ENCODE assay signal across 22 mouse cellular contexts in genomic region chr8:122357641-122358040, GRCm38 (mm10). TPM values are rescaled to one million over a fixed set of nuclear protein-coding genes. Genes with fewer than 3 reads are reported as not detected.
"Had no signal": no experiment of that assay in that cellular context is flagged by ENCODE, and none has a peak within 500 bp of the region (broad histone marks: within the 10 kb centered on the region; RNA-seq: fewer than 3 reads in every experiment).

No protein-coding gene starts in this region.

- H3K27me3 ChIP-seq: stomach, embryonic 15.5 days had no signal

- ATAC-seq: midbrain, embryonic 16.5 days had no signal

- H3K27ac ChIP-seq: midbrain, embryonic 10.5 days; midbrain, embryonic 12.5 days; neural tube, embryonic 13.5 days; neural tube, embryonic 15.5 days; stomach, embryonic 15.5 days; stomach, postnatal 0 days had no signal

- DNase-seq: lung, adult 18-20 months; lung, embryonic 14.5 days; lung, postnatal 10 days; lung, postnatal 4 days; midbrain, embryonic 14.5 days; right cerebral cortex, postnatal 14 days; thymus, adult 2 months; thymus, postnatal 25 days; thymus, postnatal 4 days had no signal

- H3K9ac ChIP-seq: lung, embryonic 14.5 days; midbrain, embryonic 12.5 days; neural tube, embryonic 13.5 days; neural tube, embryonic 15.5 days; stomach, embryonic 15.5 days had no signal

- H3K4me3 ChIP-seq: midbrain, embryonic 10.5 days; midbrain, embryonic 12.5 days; myocyte; neural tube, embryonic 13.5 days; neural tube, embryonic 15.5 days; stomach, embryonic 15.5 days had no signal

- H3K36me3 ChIP-seq: midbrain, embryonic 10.5 days; midbrain, embryonic 12.5 days; neural tube, embryonic 13.5 days; neural tube, embryonic 15.5 days; stomach, embryonic 15.5 days had no signal

- H3K4me2 ChIP-seq: lung, embryonic 14.5 days; midbrain, embryonic 12.5 days; neural tube, embryonic 13.5 days; neural tube, embryonic 15.5 days; stomach, embryonic 15.5 days had no signal

- H3K4me1 ChIP-seq: midbrain, embryonic 10.5 days; midbrain, embryonic 12.5 days; neural tube, embryonic 15.5 days had no signal

- H3K9me3 ChIP-seq: midbrain, embryonic 10.5 days; midbrain, embryonic 12.5 days; neural tube, embryonic 13.5 days; neural tube, embryonic 15.5 days; stomach, embryonic 15.5 days had no signal

RNA-seq across cellular contexts. Expression of gene Trhr2, which starts 2.9 kb away (rescaled TPM):
- total RNA-seq: megakaryocyte-erythroid progenitor cell, adult 5-6 weeks had no signal
- polyA plus RNA-seq: liver, embryonic 16.5 days; lung, embryonic 14.5 days; lung, embryonic 16.5 days; midbrain, embryonic 10.5 days; midbrain, embryonic 12.5 days; midbrain, embryonic 14.5 days; myocyte; neural tube, embryonic 11.5 days; neural tube, embryonic 13.5 days; spleen, adult 2 months; stomach, embryonic 15.5 days; stomach, postnatal 0 days had no signal
